Mouse (Mus musculus) MEL (cell line): ENCODE measurements around the gene Kctd7. TPM values are rescaled to one million over a fixed set of nuclear protein-coding genes. Genes with fewer than 3 reads are reported as not detected.

Source experiments
- DNase-seq: peaks from one replicate; pipeline ENCODE4 v3.0.0; 2011; ENCODE audit warnings: low read depth, low spot score
- H3K27ac ChIP-seq: 2 replicates; pipeline ENCODE4 v1.5.1; 2012; ENCODE audit warnings: low read depth, mild to moderate bottlenecking, control low read depth, low read length, moderate library complexity; ENCODE audit not compliant: control insufficient read depth
- H3K27me3 ChIP-seq, 2 experiments: fragments of 150-350 bp in 1 of 2; sonication (generic) in 1 of 2; 2 replicates each; pipeline ENCODE4 v1.6.1; 2012; ENCODE audit warnings: low read length in 2 of 2, mild to moderate bottlenecking in 2 of 2, improper control_type of control experiment in 1 of 2, moderate library complexity in 1 of 2; ENCODE audit not compliant: insufficient read depth in 2 of 2, control insufficient read depth in 1 of 2
- H3K36me3 ChIP-seq, 2 experiments: 2 replicates each; pipeline ENCODE4 v1.6.1; 2012 to 2014; ENCODE audit warnings: low read length in 2 of 2, improper control_type of control experiment in 1 of 2, inconsistent platforms in 1 of 2, mild to moderate bottlenecking in 1 of 2; ENCODE audit not compliant: insufficient read depth in 2 of 2, control insufficient read depth in 1 of 2
- H3K4me1 ChIP-seq, 2 experiments: fragments of 150-350 bp in 1 of 2; sonication (generic) in 1 of 2; 2 replicates each; pipeline ENCODE4 v1.6.1; 2012; ENCODE audit warnings: low read length in 2 of 2, improper control_type of control experiment in 1 of 2, mild to moderate bottlenecking in 1 of 2; ENCODE audit not compliant: insufficient read depth in 2 of 2, control insufficient read depth in 1 of 2
- H3K4me3 ChIP-seq, 2 experiments: fragments of 150-350 bp in 1 of 2; sonication (generic) in 1 of 2; 2 replicates each; pipeline ENCODE4 v1.5.1; 2012; ENCODE audit warnings: low read depth in 2 of 2, low read length in 2 of 2, mild to moderate bottlenecking in 2 of 2, moderate library complexity in 2 of 2, control low read depth in 1 of 2, improper control_type of control experiment in 1 of 2; ENCODE audit not compliant: control insufficient read depth in 1 of 2, insufficient read depth in 1 of 2
- H3K79me2 ChIP-seq: 2 replicates; pipeline ENCODE4 v1.6.1; 2012; ENCODE audit warnings: mild to moderate bottlenecking, low read length, moderate library complexity; ENCODE audit not compliant: control insufficient read depth, poor library complexity, insufficient read depth
- H3K9ac ChIP-seq: 2 replicates; pipeline ENCODE4 v1.6.1; 2012; ENCODE audit warnings: low read depth, mild to moderate bottlenecking, control low read depth, low read length, moderate library complexity; ENCODE audit not compliant: control insufficient read depth, poor library complexity, severe bottlenecking
- H3K9me3 ChIP-seq: fragments of 150-350 bp; sonication (generic); replicated peaks from 2 replicates; pipeline ENCODE4 v1.6.1; 2012; ENCODE audit warnings: mild to moderate bottlenecking, low read length, improper control_type of control experiment, moderate library complexity; ENCODE audit not compliant: insufficient read depth
- CHD1 ChIP-seq: IDR thresholded peaks from 2 replicates; pipeline ENCODE4 v1.6.1; 2012; ENCODE audit warnings: low read depth, mild to moderate bottlenecking, inconsistent platforms, low read length, improper control_type of control experiment
- CTCF ChIP-seq, 3 experiments: IDR thresholded peaks in 2 of 3; conservative IDR thresholded peaks in 1 of 3; 2 replicates each; pipeline ENCODE4 v1.5.1; 2011 to 2012; ENCODE audit warnings: low read length in 3 of 3, low read depth in 2 of 3, mild to moderate bottlenecking in 2 of 3, improper control_type of control experiment in 1 of 3, inconsistent platforms in 1 of 3, mixed read lengths in 1 of 3, moderate library complexity in 1 of 3; ENCODE audit not compliant: control insufficient read depth in 1 of 3, insufficient read depth in 1 of 3, poor library complexity in 1 of 3, severe bottlenecking in 1 of 3
- ELF1 ChIP-seq: IDR thresholded peaks from 2 replicates; pipeline ENCODE4 v1.6.1; 2014; ENCODE audit warnings: low read depth, mild to moderate bottlenecking, inconsistent platforms, low read length, improper control_type of control experiment, moderate library complexity
- EP300 ChIP-seq, 2 experiments: IDR thresholded peaks; 2 replicates each; pipeline ENCODE4 v1.6.1; 2011; ENCODE audit warnings: improper control_type of control experiment in 2 of 2, low read length in 2 of 2, low read depth in 1 of 2, mild to moderate bottlenecking in 1 of 2
- ETS1 ChIP-seq: IDR thresholded peaks from 2 replicates; pipeline ENCODE4 v1.6.1; 2012; ENCODE audit warnings: low read depth, mild to moderate bottlenecking, inconsistent platforms, low read length, improper control_type of control experiment, moderate library complexity
- HCFC1 ChIP-seq: IDR thresholded peaks from 2 replicates; pipeline ENCODE4 v1.6.1; 2012; ENCODE audit warnings: low read depth, mild to moderate bottlenecking, inconsistent platforms, low read length, improper control_type of control experiment, moderate library complexity
- JUND ChIP-seq: IDR thresholded peaks from 2 replicates; pipeline ENCODE4 v1.6.1; 2011; ENCODE audit warnings: low read depth, mild to moderate bottlenecking, improper control_type of control experiment, low read length
- KAT2A ChIP-seq: conservative IDR thresholded peaks from 2 replicates; pipeline ENCODE4 v1.6.1; 2012; ENCODE audit warnings: low read depth, low read length, improper control_type of control experiment, inconsistent platforms
- MAX ChIP-seq: IDR thresholded peaks from 2 replicates; pipeline ENCODE4 v1.6.1; 2011; ENCODE audit warnings: low read length, improper control_type of control experiment
- MEF2A ChIP-seq: IDR thresholded peaks from 2 replicates; pipeline ENCODE4 v1.6.1; 2014; ENCODE audit warnings: low read depth, mild to moderate bottlenecking, inconsistent platforms, low read length, improper control_type of control experiment; ENCODE audit not compliant: poor library complexity, insufficient replicate concordance, severe bottlenecking; ENCODE audit errors: extremely low read depth
- SIN3A ChIP-seq: IDR thresholded peaks from 2 replicates; pipeline ENCODE4 v1.6.1; 2012; ENCODE audit warnings: low read length, improper control_type of control experiment, inconsistent platforms
- SMC3 ChIP-seq: IDR thresholded peaks from 2 replicates; pipeline ENCODE4 v1.6.1; 2011; ENCODE audit warnings: low read depth, low read length, improper control_type of control experiment
- TAL1 ChIP-seq: IDR thresholded peaks from 2 replicates; pipeline ENCODE4 v1.6.1; 2012; ENCODE audit warnings: mild to moderate bottlenecking, inconsistent platforms, low read length, moderate library complexity, mixed read lengths
- UBTF ChIP-seq: IDR thresholded peaks from 2 replicates; pipeline ENCODE4 v1.6.1; 2012; ENCODE audit warnings: low read depth, mild to moderate bottlenecking, inconsistent platforms, low read length, improper control_type of control experiment, moderate library complexity, borderline replicate concordance; ENCODE audit not compliant: insufficient read depth
- USF1 ChIP-seq: IDR thresholded peaks from 2 replicates; pipeline ENCODE4 v1.6.1; 2014; ENCODE audit warnings: low read depth, mild to moderate bottlenecking, inconsistent platforms, low read length, improper control_type of control experiment, moderate library complexity
- ZNF384 ChIP-seq: IDR thresholded peaks from 2 replicates; pipeline ENCODE4 v1.6.1; 2012; ENCODE audit warnings: low read depth, mild to moderate bottlenecking, inconsistent platforms, low read length, improper control_type of control experiment
- polyA plus RNA-seq, 2 experiments: library from polyadenylated mRNA; stranded (reverse) in 1 of 2; unstranded in 1 of 2; fragments of >175 nt in 1 of 2; fragments of >200 nt in 1 of 2; gene quantifications; 2 replicates each; pipeline versions ENCODE4 v1.2.1 to v1.2.4; 2012; ENCODE audit warnings: low replicate concordance in 2 of 2, low read depth in 1 of 2; ENCODE audit not compliant: insufficient read length in 2 of 2, insufficient read depth in 1 of 2, missing spikeins in 1 of 2
- total RNA-seq: library from RNA; depleted of rRNA; stranded (reverse); fragments of 300-350 nt; gene quantifications from 2 replicates; pipeline ENCODE4 v1.2.3, GENCODE M21; 2012

Gene Kctd7
- total and polyA plus RNA-seq, 3 experiments: 5.8 to 7.0 TPM; not detected in 1

DNA sequence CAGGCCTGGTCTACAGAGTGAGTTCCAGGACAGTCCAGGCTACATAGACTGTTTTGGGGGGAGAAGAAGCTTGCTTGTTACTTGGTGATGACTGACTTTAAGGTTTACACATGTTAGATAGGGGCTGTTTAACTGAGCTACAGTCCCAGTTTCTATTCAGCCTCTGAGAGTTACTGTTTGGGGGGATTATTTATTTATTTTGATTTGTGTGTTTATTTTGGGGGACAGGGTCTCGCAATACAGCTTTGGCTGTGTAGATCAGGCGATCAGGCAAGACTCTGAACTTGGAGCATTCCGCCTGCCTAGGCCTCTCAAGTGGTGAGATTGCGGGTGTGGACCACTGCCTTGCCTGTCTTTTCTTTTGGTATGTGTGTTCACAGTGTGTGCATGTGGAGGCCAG lies 28.4 kb downstream of the Kctd7 start:
- Histone ChIP-seq H3K79me2 (peaks cover 56% of the 10 kb centered on the region), H3K36me3 (peaks cover 0 to 47% of the 10 kb centered on the region in 2 experiments; a peak in 2 of 4 replicates), H3K4me3 (peak overlapping the region; percentile 75 to 98), H3K4me1 (peaks cover 27 to 47% of the 10 kb centered on the region in 2 experiments), H3K27ac (peak overlapping the region; percentile 13), H3K9ac (peak overlapping the region; percentile 97), H3K9me3 (no peaks in the 10 kb centered on the region), H3K27me3 (no peaks in the 10 kb centered on the region)
- DNase-seq: no peak
- peak; percentile 51 for TF ChIP-seq SIN3A
- TF ChIP-seq EP300 (IDR thresholded peaks at IDR 0.05; ENCODE audit: low read depth in 1 of 2, low read length in 2 of 2): no peak
- peak; percentile 85; the same call in 1 of the 2 replicates for TF ChIP-seq CHD1
- TF ChIP-seq MAX: 0 out of 2 replicates have a peak, but pooled peaks have one; percentile 16
- no peak for TF ChIP-seq KAT2A

DNA sequence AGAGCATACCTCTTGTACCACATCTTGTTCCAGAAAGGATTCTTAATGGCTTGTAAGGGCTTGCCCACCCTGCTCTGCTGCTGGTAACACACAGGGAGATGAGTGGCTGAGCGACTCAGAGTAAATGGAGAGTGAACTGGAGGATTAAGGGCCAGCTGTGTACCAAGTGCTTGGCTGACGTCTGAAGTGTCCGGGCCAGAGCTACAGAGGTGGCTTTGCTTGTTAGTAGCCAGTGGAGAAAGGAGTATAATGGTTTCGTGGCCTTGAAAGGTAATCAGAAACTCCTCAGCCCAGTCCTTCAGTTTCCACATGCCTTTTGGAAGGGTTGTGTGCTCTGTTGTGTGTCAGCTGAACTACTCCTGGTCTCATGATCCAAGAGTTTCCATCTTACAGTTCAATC lies 33.2 kb downstream of the Kctd7 start:
- Histone ChIP-seq H3K79me2 (peaks cover 80% of the 10 kb centered on the region), H3K9me3 (no peaks in the 10 kb centered on the region), H3K36me3 (peaks cover 6 to 28% of the 10 kb centered on the region in 2 experiments), H3K4me1 (peaks cover 15 to 30% of the 10 kb centered on the region in 2 experiments), H3K27ac (no peak overlapping the region), H3K9ac (no peak overlapping the region), H3K4me3 (no peak overlapping the region), H3K27me3 (no peaks in the 10 kb centered on the region)
- TF ChIP-seq ELF1: no peak
- no peak for TF ChIP-seq JUND
- no peak for TF ChIP-seq UBTF
- TF ChIP-seq ETS1: no peak
- no peak for TF ChIP-seq HCFC1
- no peak for TF ChIP-seq TAL1
- no peak for TF ChIP-seq ZNF384
- TF ChIP-seq SMC3: no peak
- TF ChIP-seq SIN3A: no peak
- no peak for TF ChIP-seq MEF2A
- DNase-seq: no peak

GRCm38 (mm10) chr5:130180362-130180761 lies 35.7 kb downstream of the Kctd7 start:
- Histone ChIP-seq H3K4me1 (peaks cover 0 to 8% of the 10 kb centered on the region in 2 experiments; a peak in 2 of 4 replicates), H3K9me3 (no peaks in the 10 kb centered on the region), H3K27me3 (no peaks in the 10 kb centered on the region), H3K36me3 (peaks cover 6 to 8% of the 10 kb centered on the region in 2 experiments; a peak in 3 of 4 replicates), H3K27ac (no peak overlapping the region), H3K9ac (no peak overlapping the region), H3K4me3 (no peak overlapping the region), H3K79me2 (peaks cover 72% of the 10 kb centered on the region)
- DNase-seq: no peak
- TF ChIP-seq USF1 (no peak), CTCF (IDR thresholded peaks at IDR 0.05 in 2 of 3, conservative IDR thresholded peaks at IDR 0.05 in 1 of 3; ENCODE audit: control insufficient read depth in 1 of 3, insufficient read depth in 1 of 3, low read depth in 2 of 3, low read length in 3 of 3, poor library complexity in 1 of 3, severe bottlenecking in 1 of 3) (peak in 2 of 3 experiments; percentile 29 to 35; a peak in 3 of 6 replicates), SMC3 (0 out of 2 replicates have a peak, but pooled peaks have one; percentile 10)
